7 mouse cellular contexts compared by ENCODE assay signal in genomic region chr17:47976061-47976998, GRCm38 (mm10). TPM values are rescaled to one million over a fixed set of nuclear protein-coding genes. Genes with fewer than 3 reads are reported as not detected.
DNase-seq lines count a peak whose midpoint lies in the region; ATAC-seq lines count a peak whose summit lies in the region.

No protein-coding gene starts in this region.

- peak overlapping the region; percentile 80 for H3K27ac ChIP-seq in forebrain, embryonic 16.5 days (ENCODE audit: low read length)

- H3K4me1 ChIP-seq in forebrain, embryonic 16.5 days (replicated peaks; ENCODE audit: control insufficient read depth, insufficient read depth, low read length): peaks cover 39% of the 10 kb centered on the region

- WGBS in forebrain, embryonic 16.5 days: 5% methylated on average over 27 of the region's 27 CpGs
- WGBS in large intestine, adult 2 months: 15% methylated on average over 27 of the region's 27 CpGs

- H3K9ac ChIP-seq in forebrain, embryonic 16.5 days (replicated peaks; ENCODE audit: low read depth, low read length): peak overlapping the region; percentile 48

- peak overlapping the region; percentile 81 for H3K4me2 ChIP-seq in forebrain, embryonic 16.5 days (ENCODE audit: low read length)

- no peaks in the 10 kb centered on the region for H3K9me3 ChIP-seq in forebrain, embryonic 16.5 days (ENCODE audit: control insufficient read depth, low read length)

- ATAC-seq in forebrain, embryonic 16.5 days: peak; percentile 49

- H3K4me3 ChIP-seq in forebrain, embryonic 16.5 days (replicated peaks; ENCODE audit: low read length): peak overlapping the region; percentile 30

- intact Hi-C loops in heart, postnatal 36 days (cut with DNase I): loop anchor here (5.0 kb wide), 2 partner anchors 46 to 104 kb away; no protein-coding TSS in a partner anchor

- no peaks in the 10 kb centered on the region for H3K36me3 ChIP-seq in forebrain, embryonic 16.5 days (ENCODE audit: control insufficient read depth, insufficient read depth)

- 0 out of 2 replicates have a peak, but pooled peaks cover 4% of the 10 kb centered on the region for H3K27me3 ChIP-seq in forebrain, embryonic 16.5 days (replicated peaks; ENCODE audit: control insufficient read depth, insufficient read depth, low read length)

- DNase-seq in R1 (ENCODE audit: low read depth, low spot score): peak; percentile 94
- DNase-seq in adrenal gland, postnatal 14 days: peak; percentile 88
- peak; percentile 52 to 61 for DNase-seq in heart, postnatal 36 days
- peak; percentile 66 for DNase-seq in large intestine, adult 2 months (ENCODE audit: low read depth, low spot score)
- DNase-seq in mesoderm, embryonic 11.5 days (ENCODE audit: low read depth, low spot score): peak; percentile 83
- peak; percentile 73 for DNase-seq in testis, postnatal 14 days (ENCODE audit: low spot score)

RNA-seq across cellular contexts. Expression of gene Foxp4, which starts 51.9 kb away (rescaled TPM):
- total RNA-seq in adrenal gland, postnatal 14 days (2021): 20.6 and 28.1 TPM in 2 replicates
- polyA plus RNA-seq in forebrain, embryonic 16.5 days (2015; fragmentation: Nextera tagmentation; extraction: Ambion mirVana): 29.1 and 29.6 TPM in 2 replicates
- total RNA-seq in heart, postnatal 36 days (2021): 10 to 100 TPM in 1 of 2 experiments, 1 to 10 TPM in 1; 9.5 to 11.3 TPM
- 46.2 and 62.4 TPM in 2 replicates for polyA plus RNA-seq in large intestine, adult 2 months (2012; rRNA removed)

Comparison
In these comparisons a context has a peak if more than half of its experiments do, and no peak if none do; other contexts are left out.
1. Peak in every context shown above with its lines: DNase-seq, ATAC-seq, H3K4me3 ChIP-seq and H3K27ac ChIP-seq.